Mouse (Mus musculus): ENCODE results near the gene Poln. TPM values are rescaled to one million over a fixed set of nuclear protein-coding genes. Genes with fewer than 3 reads are reported as not detected.
A peak's percentile ranks its signal among the peaks of the same experiment; 100 is the strongest.

Gene Poln
- polyA plus RNA-seq, 1 experiment from 2014 or later: 0.59 TPM

DNA sequence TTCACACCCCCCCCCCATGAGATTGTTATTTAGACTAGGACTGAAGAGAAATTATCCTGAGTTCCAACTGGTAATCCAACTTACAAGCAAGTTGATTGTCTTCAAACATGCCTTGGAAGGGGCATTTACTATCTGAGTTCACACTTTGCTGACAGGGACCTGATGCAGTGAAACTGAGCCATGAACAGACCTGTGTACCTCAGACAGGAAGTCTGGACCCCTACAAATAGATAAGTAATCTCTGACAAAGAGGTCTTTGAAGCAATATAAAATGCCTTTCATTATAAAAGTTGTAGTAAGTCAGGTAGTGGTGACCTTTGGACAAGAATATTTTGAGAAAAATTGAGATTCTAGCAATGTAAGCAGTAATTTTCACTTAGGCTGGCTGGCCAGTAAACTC, 20.8 kb downstream of the Poln start:
- Histone ChIP-seq H3K27me3 (ENCODE audit: low read depth, poor library complexity, severe bottlenecking) (no peaks in the 10 kb centered on the region), H3K27ac (no peak overlapping the region), H3K4me1 (no peaks in the 10 kb centered on the region), H3K9me3 (replicated peaks) (no peaks in the 10 kb centered on the region), H3K4me3 (no peak overlapping the region), H3K36me3 (peaks cover 18% of the 10 kb centered on the region)
- DNase-seq (ENCODE audit: low spot score): no peak

DNA sequence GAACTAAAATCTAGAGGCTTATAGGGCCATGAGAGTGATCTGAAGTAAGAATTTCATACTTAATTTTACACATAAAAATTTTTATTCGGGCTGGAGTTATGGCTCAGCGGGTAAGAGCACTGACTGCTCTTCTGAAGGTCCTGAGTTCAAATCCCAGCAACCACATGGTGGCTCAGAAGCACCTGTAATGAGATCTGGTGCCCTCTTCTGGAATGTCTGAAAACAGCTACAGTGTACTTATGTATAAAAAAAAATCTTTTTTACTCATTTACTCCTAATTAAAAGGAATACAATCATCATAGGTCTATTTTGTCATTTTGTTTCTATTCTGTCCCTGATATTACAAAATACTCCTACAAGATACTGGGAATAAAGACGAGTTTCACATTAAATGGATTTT, 21.7 kb downstream of the Poln start:
- H3K4me1 ChIP-seq: no peaks in the 10 kb centered on the region
- H3K27me3 ChIP-seq (ENCODE audit: low read depth, poor library complexity, severe bottlenecking): no peaks in the 10 kb centered on the region
- H3K9me3 ChIP-seq (replicated peaks): no peaks in the 10 kb centered on the region
- DNase-seq (ENCODE audit: low spot score): no peak
- no peak overlapping the region for H3K4me3 ChIP-seq
- WGBS: 88% methylated on average over 3 of the region's 3 CpGs
- H3K36me3 ChIP-seq: peaks cover 9% of the 10 kb centered on the region
- H3K27ac ChIP-seq: no peak overlapping the region

DNA sequence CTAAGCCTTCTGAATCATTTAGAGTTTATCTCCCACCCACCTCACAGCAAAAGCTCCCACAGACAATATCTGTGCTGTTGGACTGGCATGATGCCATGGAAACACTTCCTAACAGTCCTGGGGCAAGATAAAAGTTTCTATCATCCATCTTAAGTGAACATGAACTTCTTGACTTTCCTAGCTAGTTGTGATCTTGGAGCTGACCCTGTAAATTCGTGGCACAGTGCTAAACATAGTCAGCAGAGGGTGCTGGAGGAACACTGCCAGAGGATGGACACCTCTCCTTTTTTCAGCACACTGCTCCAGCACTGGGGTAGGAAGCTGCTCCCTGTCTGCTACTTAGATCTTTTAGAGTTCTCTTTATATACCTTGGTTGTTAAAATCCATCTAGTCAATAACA, 29.5 kb downstream of the Poln start:
- peak; percentile 31 for DNase-seq (ENCODE audit: low spot score)
- WGBS: 6% methylated on average over 1 of the region's 1 CpGs

DNA sequence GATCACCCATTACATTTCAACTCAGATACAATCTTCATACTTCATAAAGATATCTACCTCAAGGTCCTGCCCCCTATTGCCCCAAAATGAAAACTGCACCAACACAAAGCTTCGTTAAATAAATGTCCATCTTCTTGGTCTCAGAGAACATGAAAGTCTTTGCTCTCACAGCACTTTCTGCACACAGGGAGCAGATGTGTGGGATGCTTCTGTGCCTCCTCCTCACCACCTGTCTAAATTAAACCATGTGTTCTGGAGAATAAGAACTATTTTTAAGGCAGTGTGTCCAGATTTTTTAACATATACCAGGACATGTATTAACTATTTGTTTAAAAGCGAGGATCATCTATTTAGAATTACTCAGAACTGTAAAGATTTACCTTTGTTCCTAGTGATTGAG, 36.5 kb downstream of the Poln start:
- DNase-seq (ENCODE audit: low spot score): no peak
- Histone ChIP-seq H3K27ac (no peak overlapping the region), H3K9me3 (replicated peaks) (no peaks in the 10 kb centered on the region), H3K36me3 (no peaks in the 10 kb centered on the region), H3K4me1 (no peaks in the 10 kb centered on the region), H3K27me3 (ENCODE audit: low read depth, poor library complexity, severe bottlenecking) (no peaks in the 10 kb centered on the region), H3K4me3 (no peak overlapping the region)
- 83% methylated on average over 2 of the region's 2 CpGs for WGBS

More for the DNA sequence above, 29.5 kb downstream of the Poln start:
- no peaks in the 10 kb centered on the region for H3K36me3 ChIP-seq
- no peaks in the 10 kb centered on the region for H3K9me3 ChIP-seq (replicated peaks)
- no peak overlapping the region for H3K27ac ChIP-seq
- no peaks in the 10 kb centered on the region for H3K4me1 ChIP-seq
- H3K4me3 ChIP-seq: no peak overlapping the region
- H3K27me3 ChIP-seq (ENCODE audit: low read depth, poor library complexity, severe bottlenecking): no peaks in the 10 kb centered on the region

DNA sequence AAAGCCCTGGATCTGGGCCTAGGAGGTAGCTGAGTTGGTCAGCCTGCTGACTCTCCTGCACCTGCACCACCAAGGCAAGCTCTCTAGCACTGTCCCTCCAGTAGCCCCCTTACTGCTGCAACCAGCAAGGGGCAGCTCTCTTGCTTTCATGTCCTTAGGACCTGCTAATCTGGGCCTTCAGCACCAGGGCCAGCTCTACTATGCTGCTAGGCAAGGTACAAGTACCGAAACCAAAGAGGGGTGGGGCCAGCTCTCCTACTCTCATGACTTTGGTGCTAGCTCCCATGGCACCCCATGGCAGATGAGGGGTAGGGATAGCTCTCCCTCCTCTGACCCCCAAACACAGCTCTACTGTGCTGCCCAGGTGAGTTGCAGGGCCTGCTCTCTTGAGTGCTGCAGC, 45.1 kb downstream of the Poln start:
- no peak overlapping the region for H3K27ac ChIP-seq
- H3K4me1 ChIP-seq: no peaks in the 10 kb centered on the region
- H3K36me3 ChIP-seq: no peaks in the 10 kb centered on the region
- peak; percentile 30 for DNase-seq (ENCODE audit: low spot score)
- H3K4me3 ChIP-seq: no peak overlapping the region
- H3K27me3 ChIP-seq (ENCODE audit: low read depth, poor library complexity, severe bottlenecking): no peaks in the 10 kb centered on the region
- H3K9me3 ChIP-seq (replicated peaks): no peaks in the 10 kb centered on the region
- WGBS: 22% methylated on average over 1 of the region's 1 CpGs

DNA sequence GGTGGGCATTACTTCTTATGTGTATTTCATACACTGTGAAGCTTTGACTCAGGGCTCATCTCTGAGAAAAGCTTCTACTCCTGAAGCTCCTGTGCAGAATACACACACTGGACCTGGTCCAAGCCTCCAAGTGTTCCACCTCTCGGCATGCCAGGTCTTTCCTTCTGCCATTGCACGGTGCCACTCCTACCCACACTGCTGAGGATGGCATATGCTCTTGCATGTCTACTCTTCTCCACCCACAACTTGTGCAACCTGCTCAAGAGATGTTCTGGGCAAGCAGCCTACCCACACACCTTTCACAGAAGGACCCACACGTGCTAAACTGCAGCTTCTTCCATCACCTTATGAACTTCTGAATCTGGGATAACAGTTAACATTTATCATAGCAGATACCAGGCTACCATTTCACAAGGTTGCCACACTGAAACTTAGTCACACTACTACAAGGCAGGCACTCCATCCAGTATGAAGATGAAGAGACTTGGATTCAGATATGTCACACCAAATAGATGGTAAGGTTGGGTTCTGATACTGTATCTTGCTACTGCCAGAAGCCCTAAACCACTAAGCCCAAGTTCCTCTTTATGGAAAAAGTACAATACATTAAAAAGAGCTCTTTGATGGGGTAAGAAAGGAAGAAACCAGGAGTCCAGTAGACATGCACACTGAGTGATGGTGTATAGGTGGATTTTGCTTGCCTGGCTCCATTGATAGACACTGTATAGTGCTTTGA, 50.0 kb downstream of the Poln start:
- no peaks in the 10 kb centered on the region for H3K36me3 ChIP-seq
- H3K4me3 ChIP-seq: no peak overlapping the region
- WGBS: 85% methylated on average over 3 of the region's 3 CpGs
- H3K9me3 ChIP-seq (replicated peaks): no peaks in the 10 kb centered on the region
- no peaks in the 10 kb centered on the region for H3K27me3 ChIP-seq (ENCODE audit: low read depth, poor library complexity, severe bottlenecking)
- DNase-seq (ENCODE audit: low spot score): no peak
- no peaks in the 10 kb centered on the region for H3K4me1 ChIP-seq
- H3K27ac ChIP-seq: no peak overlapping the region

DNA sequence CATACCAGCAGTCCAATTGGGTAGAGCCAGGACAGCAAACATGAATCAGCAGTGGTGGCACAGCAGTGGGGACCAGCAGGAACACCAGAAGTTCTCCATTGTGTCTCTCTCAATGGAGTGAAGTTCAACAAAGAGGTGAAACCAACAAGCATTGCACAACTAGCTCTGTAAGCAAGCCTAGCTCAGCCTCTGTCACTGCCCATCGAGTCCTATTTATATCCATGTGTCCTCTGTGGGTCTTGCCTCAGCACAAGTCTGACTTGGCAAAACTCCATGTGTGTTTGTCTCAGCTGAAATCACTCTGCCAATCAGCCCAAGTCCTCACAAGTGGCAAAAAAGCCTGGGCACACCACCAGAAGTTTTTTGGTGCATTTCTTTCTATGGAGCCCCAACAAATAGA, 63.6 kb downstream of the Poln start:
- H3K9me3 ChIP-seq (replicated peaks): no peaks in the 10 kb centered on the region
- H3K36me3 ChIP-seq: no peaks in the 10 kb centered on the region
- 96% methylated on average over 1 of the region's 1 CpGs for WGBS
- H3K27me3 ChIP-seq (ENCODE audit: low read depth, poor library complexity, severe bottlenecking): no peaks in the 10 kb centered on the region
- no peak overlapping the region for H3K4me3 ChIP-seq
- no peak for DNase-seq (ENCODE audit: low spot score)
- H3K27ac ChIP-seq: no peak overlapping the region
- no peaks in the 10 kb centered on the region for H3K4me1 ChIP-seq

DNA sequence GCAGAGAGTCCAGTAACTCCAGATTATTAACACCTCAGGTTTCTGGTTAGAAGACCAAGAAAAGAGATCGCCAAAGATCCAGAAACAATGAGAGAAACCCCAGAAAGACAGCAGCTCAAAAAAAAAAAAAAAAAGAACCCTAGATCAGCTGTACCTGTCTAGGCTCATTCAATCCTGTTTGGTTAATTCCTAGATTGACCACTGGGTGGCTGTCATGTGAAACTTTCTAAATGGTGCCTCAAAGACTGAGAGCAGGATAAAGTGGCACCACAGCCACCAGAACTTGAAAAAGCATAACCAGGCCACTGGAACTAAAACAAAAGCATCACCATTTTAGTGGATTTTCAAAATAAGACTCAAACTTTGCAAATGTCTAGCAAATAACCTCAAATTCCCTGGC, 71.9 kb downstream of the Poln start:
- Histone ChIP-seq H3K4me3 (no peak overlapping the region), H3K9me3 (replicated peaks) (no peaks in the 10 kb centered on the region), H3K27me3 (ENCODE audit: low read depth, poor library complexity, severe bottlenecking) (no peaks in the 10 kb centered on the region), H3K27ac (no peak overlapping the region), H3K4me1 (no peaks in the 10 kb centered on the region), H3K36me3 (no peaks in the 10 kb centered on the region)
- WGBS: 28% methylated on average over 1 of the region's 1 CpGs
- DNase-seq (ENCODE audit: low spot score): no peak

DNA sequence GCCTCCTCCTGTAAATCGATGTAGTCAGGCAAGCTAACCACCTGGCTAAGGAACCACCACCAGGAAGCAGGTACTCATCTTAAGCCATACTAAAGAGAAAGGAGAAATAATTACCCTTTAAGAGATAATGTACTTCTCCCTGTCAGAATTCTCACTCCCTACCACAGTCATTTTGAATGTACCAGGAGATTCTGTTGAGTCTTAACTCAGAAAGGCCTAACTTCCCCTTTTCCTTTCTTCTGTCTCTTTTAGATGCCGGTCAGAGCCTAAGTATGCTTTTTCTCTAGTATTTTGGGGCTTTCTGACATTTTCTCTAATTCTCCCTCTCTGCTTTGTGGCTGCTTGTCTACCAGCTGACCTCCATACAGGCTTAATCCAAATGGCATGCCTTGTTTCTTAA, 76.2 kb downstream of the Poln start:
- no peaks in the 10 kb centered on the region for H3K27me3 ChIP-seq (ENCODE audit: low read depth, poor library complexity, severe bottlenecking)
- no peaks in the 10 kb centered on the region for H3K4me1 ChIP-seq
- no peak overlapping the region for H3K4me3 ChIP-seq
- H3K9me3 ChIP-seq (replicated peaks): no peaks in the 10 kb centered on the region
- DNase-seq (ENCODE audit: low spot score): no peak
- H3K27ac ChIP-seq: no peak overlapping the region
- no peaks in the 10 kb centered on the region for H3K36me3 ChIP-seq
- 79% methylated on average over 2 of the region's 2 CpGs for WGBS

DNA sequence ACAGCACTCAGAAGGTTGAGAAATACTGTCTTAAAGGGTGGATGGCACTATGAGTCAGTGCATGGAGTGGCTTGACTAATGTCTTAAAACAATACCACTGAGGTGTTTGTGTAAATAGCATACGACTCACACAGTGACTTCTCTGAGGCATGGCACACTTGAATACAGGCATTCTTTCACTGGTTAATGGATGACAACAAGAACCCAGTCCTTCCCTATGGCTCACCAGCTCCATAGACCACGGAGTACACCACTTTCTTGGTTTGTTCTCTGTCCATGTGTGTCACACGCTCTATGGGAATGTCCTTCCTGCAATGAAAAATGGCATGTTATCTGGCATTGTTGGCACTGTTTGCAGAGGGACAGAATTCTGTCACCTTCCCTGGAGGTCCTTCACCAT, 136.7 kb downstream of the Poln start:
- no peak for DNase-seq (ENCODE audit: low spot score)
- H3K27me3 ChIP-seq (ENCODE audit: low read depth, poor library complexity, severe bottlenecking): no peaks in the 10 kb centered on the region
- H3K36me3 ChIP-seq: no peaks in the 10 kb centered on the region
- 86% methylated on average over 3 of the region's 3 CpGs for WGBS
- no peak overlapping the region for H3K27ac ChIP-seq
- no peak overlapping the region for H3K4me3 ChIP-seq
- no peaks in the 10 kb centered on the region; the same call in 1 of the 2 replicates for H3K4me1 ChIP-seq
- H3K9me3 ChIP-seq (replicated peaks): no peaks in the 10 kb centered on the region

DNA sequence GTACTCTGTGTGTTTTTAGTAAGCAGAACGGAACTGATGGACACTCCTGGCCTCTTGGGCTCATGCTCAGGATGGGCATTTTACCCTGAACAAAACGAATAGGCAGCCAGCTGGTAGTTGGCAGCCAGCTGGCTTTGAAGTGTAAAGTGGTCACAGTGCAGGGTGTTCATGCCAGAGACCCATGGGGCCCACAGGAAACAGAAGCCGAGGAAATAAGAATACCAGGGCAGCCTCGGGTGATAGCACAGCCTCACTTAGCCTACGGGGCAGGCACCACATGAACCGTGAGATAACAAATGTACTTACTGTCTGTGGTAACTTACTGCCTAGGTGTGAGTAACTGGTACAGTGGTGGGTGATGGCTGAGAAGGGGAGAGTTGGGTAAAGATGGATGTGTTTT, 138.2 kb downstream of the Poln start:
- Histone ChIP-seq H3K4me1 (no peaks in the 10 kb centered on the region; the same call in 1 of the 2 replicates), H3K36me3 (no peaks in the 10 kb centered on the region), H3K27ac (no peak overlapping the region), H3K9me3 (replicated peaks) (no peaks in the 10 kb centered on the region), H3K27me3 (ENCODE audit: low read depth, poor library complexity, severe bottlenecking) (no peaks in the 10 kb centered on the region), H3K4me3 (no peak overlapping the region)
- no peak for DNase-seq (ENCODE audit: low spot score)
- 82% methylated on average over 6 of the region's 6 CpGs for WGBS

DNA sequence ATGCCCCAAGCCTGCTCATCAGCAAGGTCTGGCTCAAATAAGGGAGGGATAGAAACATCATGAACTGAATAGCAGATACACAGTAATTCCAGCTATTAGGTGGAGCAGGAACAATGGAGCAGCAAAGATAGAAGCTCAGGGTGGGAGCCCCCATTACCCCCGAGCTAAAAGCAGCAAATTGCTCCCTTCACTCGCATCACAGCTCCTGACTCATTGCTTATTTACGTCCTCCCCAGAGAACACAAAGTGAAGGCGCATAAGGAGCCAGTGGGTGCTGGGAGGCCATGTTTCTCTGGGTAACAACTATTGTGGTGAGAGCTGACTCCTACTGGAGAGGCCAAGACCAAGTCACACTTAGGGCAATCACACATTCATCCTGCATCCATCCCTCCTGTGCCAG, 139.1 kb downstream of the Poln start:
- no peaks in the 10 kb centered on the region; the same call in 1 of the 2 replicates for H3K4me1 ChIP-seq
- no peaks in the 10 kb centered on the region for H3K9me3 ChIP-seq (replicated peaks)
- 66% methylated on average over 4 of the region's 4 CpGs for WGBS
- no peak overlapping the region for H3K4me3 ChIP-seq
- no peaks in the 10 kb centered on the region for H3K36me3 ChIP-seq
- no peaks in the 10 kb centered on the region for H3K27me3 ChIP-seq (ENCODE audit: low read depth, poor library complexity, severe bottlenecking)
- no peak overlapping the region for H3K27ac ChIP-seq
- DNase-seq (ENCODE audit: low spot score): no peak

DNA sequence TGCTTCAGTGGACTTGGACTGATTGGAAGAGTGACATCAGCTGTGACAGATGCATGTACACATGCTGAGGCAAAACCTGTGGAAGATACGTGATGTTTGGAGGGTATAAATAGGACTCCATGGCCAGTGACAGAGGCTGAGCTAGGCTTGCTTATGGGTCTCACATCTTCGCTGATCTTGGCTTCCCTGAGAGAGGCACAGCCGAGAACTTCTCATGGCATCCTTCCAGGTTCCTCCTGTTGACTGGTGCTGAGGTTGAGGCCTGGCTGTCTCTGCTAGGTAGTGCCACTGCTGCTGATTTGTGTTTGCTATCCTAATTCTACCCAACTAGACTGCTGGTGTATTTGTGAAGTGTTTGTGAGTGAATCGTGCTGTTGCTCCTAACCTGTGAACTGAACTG, 150.3 kb downstream of the Poln start:
- Histone ChIP-seq H3K9me3 (replicated peaks) (no peaks in the 10 kb centered on the region), H3K4me3 (no peak overlapping the region), H3K4me1 (no peaks in the 10 kb centered on the region), H3K27me3 (ENCODE audit: low read depth, poor library complexity, severe bottlenecking) (no peaks in the 10 kb centered on the region), H3K27ac (no peak overlapping the region), H3K36me3 (no peaks in the 10 kb centered on the region)
- DNase-seq (ENCODE audit: low spot score): no peak
- 83% methylated on average over 4 of the region's 4 CpGs for WGBS

DNA sequence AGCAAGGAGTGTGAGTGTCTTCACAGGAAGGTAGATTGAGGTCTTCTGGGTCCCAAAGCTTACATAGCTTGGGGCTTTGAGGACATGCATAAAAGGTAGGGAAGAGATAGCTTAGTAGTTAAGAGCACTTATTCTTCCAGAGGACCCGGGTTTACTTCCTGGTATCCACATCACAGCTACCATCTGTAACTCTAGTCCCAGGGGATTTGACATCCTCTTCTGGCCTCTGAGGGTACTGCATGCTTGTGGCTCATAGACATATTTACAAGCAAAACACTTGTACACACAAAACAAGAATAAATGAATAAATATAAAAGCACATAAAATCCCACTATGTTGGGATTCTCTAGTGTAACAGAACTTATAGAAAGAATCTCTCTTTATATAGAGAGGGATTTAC, 154.6 kb downstream of the Poln start:
- 76% methylated on average over 1 of the region's 1 CpGs for WGBS
- Histone ChIP-seq H3K36me3 (no peaks in the 10 kb centered on the region), H3K27me3 (ENCODE audit: low read depth, poor library complexity, severe bottlenecking) (peaks cover 4% of the 10 kb centered on the region; the same call in 1 of the 2 replicates), H3K4me3 (no peak overlapping the region), H3K4me1 (no peaks in the 10 kb centered on the region), H3K27ac (no peak overlapping the region), H3K9me3 (replicated peaks) (no peaks in the 10 kb centered on the region)
- no peak for DNase-seq (ENCODE audit: low spot score)

Data from limb, embryonic 10.5 days (tissue).